Mouse (Mus musculus): ENCODE measurements around the gene Lrrk1.
A peak's percentile ranks its signal among the peaks of the same experiment; 100 is the strongest.

Lrrk1 gene

DNA sequence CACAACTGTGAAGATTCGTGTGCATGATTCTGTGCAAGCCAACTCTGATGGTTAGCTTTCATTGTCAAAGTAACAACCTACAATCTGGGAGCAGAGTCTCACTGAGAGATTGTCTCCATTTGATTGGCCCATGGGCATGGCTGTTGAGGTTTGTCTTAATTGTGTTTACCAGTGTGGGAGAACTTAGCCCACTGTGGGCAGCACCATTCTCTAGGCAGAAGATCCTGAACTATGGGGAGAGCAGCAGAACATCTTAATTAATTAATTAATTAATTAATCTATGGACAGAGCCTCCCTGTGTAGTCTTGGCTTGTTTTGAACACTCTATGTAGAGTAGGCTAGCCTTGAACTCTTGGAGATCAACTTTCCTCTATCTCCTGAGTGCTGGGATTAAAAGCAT is 164.4 kb downstream of the Lrrk1 start:
- no peak for DNase-seq (ENCODE audit: low read depth)

- DNase-seq (ENCODE audit: low read depth) = no peak
Observed at GRCm38 (mm10) chr7:66222621-66223091, 165.5 kb downstream of the Lrrk1 start.

DNA sequence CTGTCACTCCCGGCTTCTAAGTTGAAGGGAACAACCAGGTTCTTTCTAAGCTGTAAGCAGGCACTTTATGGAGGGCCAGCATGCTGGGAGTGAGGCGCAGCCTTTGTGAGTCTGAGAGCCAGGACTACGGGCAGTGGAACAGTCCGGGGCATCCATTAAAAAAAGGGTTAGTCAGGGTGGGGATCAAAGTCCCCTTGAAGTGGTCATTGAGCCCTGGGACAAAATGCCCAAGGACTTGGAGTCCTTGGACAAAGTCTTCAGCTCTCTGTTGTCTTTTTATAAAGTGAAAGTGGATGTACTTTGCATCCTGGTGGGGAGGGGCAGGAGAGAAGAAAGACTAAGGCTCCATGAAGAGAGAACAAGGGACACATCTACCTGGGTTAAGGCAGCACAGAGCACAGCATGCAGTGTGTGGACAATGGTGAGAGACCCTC is 168.3 kb downstream of the Lrrk1 start:
- DNase-seq (ENCODE audit: low read depth) = no peak

GRCm38 (mm10) chr7:66219028-66219793 is 168.9 kb downstream of the Lrrk1 start:
- no peak for DNase-seq (ENCODE audit: low read depth)

- DNase-seq (ENCODE audit: low read depth) = no peak
Observed at GRCm38 (mm10) chr7:66218193-66219014, 169.7 kb downstream of the Lrrk1 start.

- DNase-seq (ENCODE audit: low read depth) = no peak
Observed at GRCm38 (mm10) chr7:66217531-66218094, 170.5 kb downstream of the Lrrk1 start.

DNA sequence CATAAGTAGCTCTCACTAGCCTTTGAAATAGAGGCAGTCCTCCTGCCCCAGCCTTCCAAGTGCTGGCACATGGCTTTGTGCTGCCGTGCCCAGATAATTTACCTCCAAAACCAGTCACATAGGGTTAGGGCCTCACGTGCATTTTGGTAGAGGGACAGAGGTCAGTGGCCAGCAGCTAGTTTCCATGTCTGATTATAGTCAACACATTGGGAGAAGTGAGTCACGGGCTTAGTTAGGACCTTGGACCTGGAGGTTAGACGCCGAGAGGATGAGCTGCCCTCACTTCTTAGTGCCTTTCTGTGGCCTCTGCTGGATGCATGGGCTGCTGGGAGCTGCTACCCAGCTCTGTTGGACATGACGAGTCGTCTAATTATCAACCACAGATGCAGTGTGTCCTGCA is 171.1 kb downstream of the Lrrk1 start:
- no peak for DNase-seq (ENCODE audit: low read depth)

DNA sequence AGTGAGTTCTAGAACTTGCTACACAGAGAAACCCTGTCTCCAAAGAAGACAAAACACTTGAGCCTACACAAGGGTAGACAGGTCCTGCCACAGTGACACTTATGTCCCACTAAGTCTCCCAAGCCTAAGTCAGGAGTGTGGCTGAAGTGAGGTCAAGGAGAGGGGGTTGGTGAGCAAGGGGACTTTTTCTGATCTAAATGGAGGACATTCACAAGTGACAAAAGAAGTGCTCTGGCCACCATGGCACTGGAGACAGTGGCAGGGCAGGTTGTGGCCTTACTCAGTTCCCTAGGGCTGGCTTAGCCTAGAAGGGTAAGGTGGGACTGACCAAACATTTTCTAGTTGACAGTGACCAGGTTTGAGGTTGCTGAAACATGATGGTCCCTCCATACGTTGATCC is 172.2 kb downstream of the Lrrk1 start:
- DNase-seq (ENCODE audit: low read depth) = no peak

GRCm38 (mm10) chr7:66214477-66214876 is 173.7 kb downstream of the Lrrk1 start:
- no peak for DNase-seq (ENCODE audit: low read depth)

DNA sequence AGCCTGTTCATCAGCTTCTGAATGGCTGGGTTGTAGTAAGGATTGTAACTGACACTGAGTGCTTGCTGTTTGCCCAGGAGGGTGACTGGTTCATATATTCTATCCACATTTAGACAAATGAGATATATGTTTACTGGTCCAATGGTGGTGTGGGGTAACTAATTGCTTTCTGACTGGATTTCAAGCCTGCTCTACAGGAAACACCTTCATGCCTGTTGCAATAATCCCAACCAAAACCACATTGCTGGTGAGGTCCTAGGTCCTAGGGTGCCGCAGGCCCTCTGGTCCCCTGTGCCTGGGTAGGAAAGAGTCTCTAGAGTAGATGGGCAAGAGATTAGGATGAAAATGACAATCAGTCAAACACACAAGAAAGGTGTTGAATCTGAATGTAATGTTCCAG is 175.3 kb downstream of the Lrrk1 start:
- no peak for DNase-seq (ENCODE audit: low read depth)

DNA sequence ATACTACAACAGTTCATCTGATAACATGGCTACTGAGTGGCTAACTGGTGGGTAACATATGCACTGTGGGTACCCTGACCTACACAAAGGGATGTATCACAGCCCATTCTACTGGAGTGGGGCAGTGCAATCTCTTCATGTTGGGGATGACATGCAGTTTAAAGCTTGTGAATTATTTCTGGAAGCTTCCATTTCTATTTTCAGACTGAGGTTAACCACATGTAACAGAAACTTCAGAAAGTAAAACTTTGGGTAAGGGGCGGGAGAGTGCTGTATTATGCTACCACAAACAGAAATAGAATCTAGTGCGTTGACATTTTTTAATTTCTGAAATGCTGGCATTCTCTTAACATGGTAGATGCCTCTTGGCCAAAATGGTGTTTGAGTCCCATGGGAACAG is 178.2 kb downstream of the Lrrk1 start:
- no peak for DNase-seq (ENCODE audit: low read depth)

DNA sequence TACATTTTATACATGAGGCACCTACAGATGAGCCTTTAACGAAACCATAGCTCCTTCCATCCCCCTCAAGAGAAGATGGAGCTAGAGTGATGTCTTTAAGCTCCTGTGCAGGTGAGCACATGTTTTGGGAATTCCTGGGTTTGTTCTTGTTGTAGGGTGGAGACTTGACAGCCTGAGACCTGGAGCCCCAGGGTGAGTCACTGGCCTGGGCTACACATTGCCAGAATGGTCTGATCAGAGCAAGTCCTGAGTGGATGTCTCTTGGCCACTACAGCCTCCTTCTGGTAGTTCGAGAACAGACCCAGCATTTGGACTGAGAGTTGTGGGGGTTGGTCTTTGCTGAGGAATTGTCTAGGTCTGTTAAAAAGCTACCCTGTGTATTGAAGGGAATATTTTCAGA is 186.5 kb downstream of the Lrrk1 start:
- DNase-seq (ENCODE audit: low read depth) = no peak

DNA sequence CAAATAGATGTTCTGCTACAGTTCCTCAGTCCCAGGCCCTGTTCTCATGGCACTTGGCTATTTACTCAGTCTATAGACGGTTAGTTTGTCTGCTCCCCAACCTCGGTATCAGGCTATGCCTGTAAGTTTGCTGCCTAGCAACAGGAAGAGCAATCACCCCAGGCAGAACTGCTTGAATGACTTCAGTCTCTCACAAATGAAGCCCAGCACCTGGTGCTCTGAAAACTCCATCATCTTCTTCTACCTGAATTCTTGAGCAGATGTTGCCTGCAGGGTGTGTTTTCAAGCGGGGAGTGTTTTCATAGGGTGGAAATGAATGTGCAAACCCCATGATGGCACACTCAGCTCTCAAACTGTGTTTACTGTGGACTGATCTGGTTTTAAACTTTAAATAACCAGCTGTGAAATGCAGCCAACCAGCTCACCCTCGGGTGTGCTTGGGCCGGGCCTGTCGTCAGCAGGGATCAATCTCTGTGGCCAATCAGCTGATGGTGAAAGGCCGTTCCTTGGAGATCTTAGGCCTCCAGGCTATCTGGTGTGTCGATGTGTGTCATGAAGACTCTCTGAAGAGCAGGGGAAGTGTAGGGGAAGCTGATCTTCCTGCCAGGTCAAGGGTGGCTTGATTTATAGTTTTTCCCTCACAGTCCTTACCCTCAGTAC is 187.2 kb downstream of the Lrrk1 start:
- DNase-seq (ENCODE audit: low read depth) = no peak

DNA sequence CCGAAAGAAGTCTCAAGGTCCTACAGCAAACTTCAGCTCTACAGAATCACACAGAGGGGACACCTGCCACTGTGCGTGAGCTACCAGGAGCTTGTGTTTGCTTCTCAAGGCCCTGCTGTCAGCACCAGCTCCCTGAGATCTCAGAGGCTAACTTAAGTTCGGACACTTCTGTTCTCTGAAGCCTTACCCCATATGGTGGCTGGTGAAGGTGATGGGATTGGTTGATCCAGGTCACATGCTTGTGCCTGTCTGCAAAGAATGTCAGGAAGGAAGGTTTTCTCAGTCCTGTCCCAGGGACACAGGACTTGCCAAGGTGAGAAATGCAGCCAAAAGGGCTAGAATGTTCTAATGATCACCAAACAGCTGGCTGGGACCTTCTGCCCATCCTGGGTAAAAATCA is 187.8 kb downstream of the Lrrk1 start:
- DNase-seq (ENCODE audit: low read depth) = no peak

GRCm38 (mm10) chr7:66199391-66199831 is 188.7 kb downstream of the Lrrk1 start:
- DNase-seq (ENCODE audit: low read depth) = no peak

GRCm38 (mm10) chr7:66198416-66198815 is 189.7 kb downstream of the Lrrk1 start:
- no peak for DNase-seq (ENCODE audit: low read depth)

GRCm38 (mm10) chr7:66196609-66197445 is 191.3 kb downstream of the Lrrk1 start:
- peak; percentile 30 for DNase-seq (ENCODE audit: low read depth)

- no peak for DNase-seq (ENCODE audit: low read depth)
Observed at GRCm38 (mm10) chr7:66195881-66196280, 192.3 kb downstream of the Lrrk1 start.

DNA sequence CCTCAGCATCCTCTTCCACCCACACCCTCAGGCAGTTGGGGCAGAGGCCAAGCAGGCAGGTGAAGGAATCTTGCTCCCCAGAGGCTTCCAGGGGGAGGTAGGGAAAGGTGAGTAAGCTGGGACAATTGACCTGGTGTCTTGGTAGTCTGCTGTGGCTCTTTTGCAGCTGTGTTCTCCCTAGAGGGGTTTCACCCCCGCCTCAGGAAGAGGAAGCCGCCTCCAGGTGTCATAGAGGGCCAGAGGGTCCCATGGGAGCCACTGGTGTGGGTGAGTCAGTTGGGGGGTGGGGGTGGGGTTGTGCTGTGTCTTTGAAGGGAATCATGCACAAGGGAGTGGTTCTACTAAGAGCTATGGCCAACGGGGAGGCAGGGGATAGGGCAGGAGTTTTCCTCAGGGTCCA is 193.6 kb downstream of the Lrrk1 start:
- DNase-seq (ENCODE audit: low read depth) = no peak

DNA sequence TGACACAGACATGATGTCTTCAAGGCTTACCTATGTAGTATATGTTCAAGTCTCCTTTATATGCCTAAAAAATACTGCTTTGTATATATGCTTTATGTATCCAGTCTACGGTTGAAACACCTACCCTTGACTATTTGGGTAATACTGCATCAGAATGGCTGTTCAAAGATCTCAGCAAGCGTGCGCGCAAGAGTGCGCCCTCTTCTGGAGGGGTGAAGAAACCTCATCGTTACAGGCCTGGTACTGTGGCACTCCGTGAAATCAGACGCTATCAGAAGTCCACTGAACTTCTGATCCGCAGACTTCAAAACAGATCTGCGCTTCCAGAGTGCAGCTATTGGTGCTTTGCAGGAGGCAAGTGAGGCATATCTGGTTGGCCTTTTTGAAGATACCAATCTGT is 197.8 kb downstream of the Lrrk1 start:
- peak; percentile 27 for DNase-seq (ENCODE audit: low read depth)

DNA sequence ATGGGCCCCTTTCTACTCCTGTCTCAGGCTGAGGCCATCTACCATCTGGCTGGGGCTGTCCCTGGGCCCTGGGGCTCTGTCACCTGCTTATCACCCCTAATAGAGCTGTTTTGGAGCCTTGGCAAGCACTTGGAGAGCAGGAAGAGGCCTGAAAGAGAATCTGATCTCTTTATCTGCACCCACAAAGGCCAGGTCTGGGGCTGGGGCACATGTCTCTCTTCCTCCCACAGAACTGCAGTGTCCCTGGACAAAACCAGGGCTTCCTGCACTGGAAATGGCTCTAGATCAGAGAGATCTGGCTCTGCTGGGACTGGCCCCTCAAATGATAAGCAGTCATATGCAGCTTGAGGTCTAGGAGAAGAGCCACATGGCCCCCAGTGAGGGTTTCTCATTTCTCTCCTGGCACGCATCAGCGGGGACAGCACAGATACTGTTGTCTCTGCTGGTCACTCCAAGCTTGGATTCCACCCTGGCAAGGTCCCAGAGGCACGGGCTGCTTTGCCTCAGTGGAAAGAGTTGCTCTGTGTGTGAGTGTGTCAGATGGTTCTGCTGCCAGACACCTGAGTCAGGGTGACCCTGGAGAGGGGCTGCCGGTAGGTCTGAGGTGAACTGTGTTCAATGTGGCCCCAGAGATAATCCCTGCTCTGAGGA is 200.4 kb downstream of the Lrrk1 start:
- DNase-seq (ENCODE audit: low read depth) = no peak
